Mouse (Mus musculus) testis, adult 2 months (tissue): Measurements from ENCODE around the gene Ccnl1.

Experiments
- CTCF ChIP-seq: fragments of 200-500 bp; IDR thresholded peaks from 2 replicates; pipeline ENCODE4 v1.5.1; 2012; ENCODE audit warnings: low read depth, mild to moderate bottlenecking, inconsistent platforms, low read length, moderate library complexity; ENCODE audit not compliant: control insufficient read depth, insufficient read depth, insufficient replicate concordance
- POLR2A ChIP-seq: fragments of 200-500 bp; IDR thresholded peaks from 2 replicates; pipeline ENCODE4 v1.6.1; 2012; ENCODE audit warnings: low read depth, mild to moderate bottlenecking, inconsistent platforms, low read length, moderate library complexity; ENCODE audit not compliant: control insufficient read depth

DNA sequence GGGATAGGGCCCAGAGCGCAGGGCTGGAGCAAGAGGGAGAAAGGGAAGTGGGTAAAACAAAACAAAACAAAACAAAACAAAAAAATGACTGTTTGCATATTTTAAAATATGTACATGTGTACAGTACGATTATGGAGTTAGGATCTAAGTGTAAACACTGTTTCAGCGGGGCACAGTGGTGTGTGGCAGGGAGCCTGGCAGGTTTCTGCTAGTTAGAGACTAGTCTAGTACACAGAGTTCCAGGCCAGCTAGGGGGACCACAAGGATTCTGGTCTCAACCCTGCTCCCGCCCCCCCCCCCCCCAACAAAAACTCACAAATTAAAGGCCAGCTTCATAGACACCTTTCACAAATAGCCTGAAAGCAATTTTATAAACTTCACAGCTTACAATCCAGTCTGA is 14.6 kb downstream of the Ccnl1 start:
- TF ChIP-seq CTCF (no peak), POLR2A (no peak)
